Mouse (Mus musculus) thymus, adult 2 months (tissue): ENCODE measurements around the gene Agxt. TPM values are rescaled to one million over a fixed set of nuclear protein-coding genes. Genes with fewer than 3 reads are reported as not detected.

ENCODE experiments used
- DNase-seq: peaks from one replicate; pipeline ENCODE4 v3.0.0; 2021
- H3K27ac ChIP-seq: fragments of 200-500 bp; 2 replicates; pipeline ENCODE4 v1.5.1; 2012; ENCODE audit warnings: low read length, control low read depth; ENCODE audit not compliant: control insufficient read depth, insufficient read depth
- H3K27me3 ChIP-seq: fragments of 200-500 bp; 2 replicates; pipeline ENCODE4 v1.6.1; 2012; ENCODE audit warnings: mild to moderate bottlenecking, low read length, moderate library complexity, mixed read lengths; ENCODE audit not compliant: control insufficient read depth, insufficient read depth
- H3K36me3 ChIP-seq: fragments of 200-500 bp; 2 replicates; pipeline ENCODE4 v1.6.1; 2012; ENCODE audit warnings: mild to moderate bottlenecking, low read length, moderate library complexity; ENCODE audit not compliant: control insufficient read depth, insufficient read depth
- H3K4me1 ChIP-seq: fragments of 200-500 bp; replicated peaks from 2 replicates; pipeline ENCODE4 v1.6.1; 2012; ENCODE audit warnings: low read length; ENCODE audit not compliant: control insufficient read depth, insufficient read depth
- H3K4me3 ChIP-seq: fragments of 200-500 bp; 2 replicates; pipeline ENCODE4 v1.5.1; 2012; ENCODE audit warnings: mild to moderate bottlenecking, low read length, control low read depth, moderate library complexity; ENCODE audit not compliant: control insufficient read depth, insufficient read depth
- CTCF ChIP-seq: fragments of 200-500 bp; IDR thresholded peaks from 2 replicates; pipeline ENCODE4 v1.5.1; 2012; ENCODE audit warnings: mild to moderate bottlenecking, control low read depth, low read length, moderate library complexity, borderline replicate concordance; ENCODE audit not compliant: control insufficient read depth, poor library complexity, insufficient read depth; ENCODE audit errors: extremely low read depth
- POLR2A ChIP-seq: fragments of 200-500 bp; IDR thresholded peaks from 2 replicates; pipeline ENCODE4 v1.6.1; 2012; ENCODE audit warnings: mild to moderate bottlenecking, low read length, control low read depth, moderate library complexity; ENCODE audit not compliant: control insufficient read depth, poor library complexity, insufficient read depth; ENCODE audit errors: extremely low read depth
- WGBS: fragments of 180-500 bp; shearing (Covaris S2); methylation state at CpG from one replicate; pipeline ENCODE4 v1.1.7; 2018; 5-methylcytosine and 5-hydroxymethylcytosine counted together
- polyA plus RNA-seq: library from polyadenylated mRNA; depleted of rRNA; stranded (reverse); fragments of >200 nt; gene quantifications from 2 replicates; pipeline ENCODE4 v1.2.3, GENCODE M21; 2012

Gene Agxt
- polyA plus RNA-seq, 1 experiment, result 0.23 TPM

DNA sequence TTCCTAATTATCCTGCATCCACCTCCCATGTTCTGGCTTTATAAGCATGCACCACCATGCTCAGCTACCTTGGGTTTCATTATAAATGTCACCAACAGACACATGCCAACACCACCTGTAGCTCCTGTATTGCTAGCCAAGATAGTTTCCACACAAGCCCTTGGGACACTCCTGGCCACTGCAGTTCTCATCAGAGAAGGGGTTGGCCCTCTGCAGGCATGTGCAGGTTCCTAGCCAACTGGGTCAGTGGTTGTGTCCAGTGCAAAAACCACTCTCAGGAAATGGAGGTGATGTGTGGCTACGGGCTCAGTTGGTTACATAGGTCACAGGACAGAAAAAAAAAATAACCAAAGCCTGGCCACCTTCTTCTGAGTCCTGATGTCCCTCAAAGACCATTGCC is 7.8 kb downstream of the Agxt start:
- no peak for DNase-seq
- Histone ChIP-seq H3K27ac (no peak overlapping the region), H3K4me1 (no peaks in the 10 kb centered on the region), H3K36me3 (no peaks in the 10 kb centered on the region), H3K4me3 (no peak overlapping the region), H3K27me3 (no peaks in the 10 kb centered on the region)
- 60% methylated on average over 1 of the region's 1 CpGs for WGBS
- TF ChIP-seq CTCF (no peak), POLR2A (no peak)

DNA sequence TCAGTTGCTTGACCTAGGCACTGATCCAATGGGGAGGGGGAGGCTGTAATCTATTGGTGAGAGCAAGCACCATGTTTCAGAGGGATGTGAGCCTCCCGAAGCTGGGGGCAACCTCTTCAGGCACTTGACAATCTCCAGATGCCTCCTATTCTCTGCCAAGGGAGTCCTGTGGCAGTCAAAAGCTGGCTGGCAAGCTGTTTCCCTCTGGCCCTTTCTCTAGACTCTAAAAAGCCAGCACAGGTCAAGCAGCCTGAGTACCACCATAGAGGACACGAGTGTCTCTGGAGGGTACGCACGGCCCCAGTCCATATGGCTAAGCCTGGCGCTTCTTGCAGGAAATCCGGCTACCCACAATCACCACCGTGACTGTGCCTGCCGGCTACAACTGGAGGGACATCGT is 9.1 kb downstream of the Agxt start:
- Histone ChIP-seq H3K36me3 (no peaks in the 10 kb centered on the region), H3K4me3 (no peak overlapping the region), H3K27ac (no peak overlapping the region), H3K4me1 (no peaks in the 10 kb centered on the region), H3K27me3 (no peaks in the 10 kb centered on the region)
- 82% methylated on average over 9 of the region's 9 CpGs for WGBS
- no peak for DNase-seq
- TF ChIP-seq CTCF (no peak), POLR2A (no peak)

DNA sequence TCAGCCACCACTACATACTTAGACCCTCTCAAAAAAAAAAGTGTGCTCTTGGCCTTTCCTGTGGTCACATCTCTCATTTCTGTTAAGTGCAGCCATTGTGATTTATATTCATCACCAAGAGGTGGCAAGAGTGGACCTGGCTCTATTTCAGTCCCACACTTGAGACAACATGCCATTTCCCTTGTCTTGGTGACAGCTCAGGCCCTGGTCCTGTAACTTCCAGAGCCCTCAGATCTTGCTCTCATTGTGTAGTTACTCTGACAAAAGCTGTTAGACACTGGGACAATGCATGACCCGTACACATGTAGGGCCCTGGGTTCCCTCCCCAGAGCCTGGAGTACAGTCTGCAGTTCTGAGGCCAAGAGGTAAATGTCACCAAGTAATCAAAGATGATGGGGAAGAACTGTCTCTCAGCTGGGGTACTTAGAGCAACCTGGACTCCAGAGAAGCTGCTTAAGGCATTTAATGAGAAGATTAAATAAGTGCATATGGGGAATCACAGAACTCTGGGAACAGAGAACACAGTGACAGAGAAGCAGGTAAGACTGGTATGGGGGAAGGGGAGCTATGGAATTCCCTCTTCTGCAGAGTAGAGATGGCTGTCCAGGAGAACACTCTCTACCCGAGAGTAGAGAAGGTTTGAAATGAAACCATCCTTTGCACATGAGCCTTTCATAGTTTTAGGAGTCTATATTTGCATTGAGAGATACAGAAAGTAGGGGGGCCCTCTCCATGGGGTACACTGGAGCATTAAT is 16.0 kb downstream of the Agxt start:
- WGBS, result 84% methylated on average over 2 of the region's 2 CpGs
- no peak for DNase-seq
- no peaks in the 10 kb centered on the region for H3K4me1 ChIP-seq
- no peak for TF ChIP-seq CTCF
- no peak overlapping the region for H3K27ac ChIP-seq
- no peaks in the 10 kb centered on the region for H3K27me3 ChIP-seq
- H3K36me3 ChIP-seq, result no peaks in the 10 kb centered on the region
- H3K4me3 ChIP-seq, result no peak overlapping the region

- WGBS, result 81% methylated on average over 4 of the region's 4 CpGs
- DNase-seq, result no peak
- H3K4me1 ChIP-seq, result no peaks in the 10 kb centered on the region
- H3K27me3 ChIP-seq, result no peaks in the 10 kb centered on the region
- H3K36me3 ChIP-seq, result no peaks in the 10 kb centered on the region
- no peak overlapping the region for H3K4me3 ChIP-seq
- H3K27ac ChIP-seq, result no peak overlapping the region
- TF ChIP-seq POLR2A, result no peak
- TF ChIP-seq CTCF, result no peak
Measured at GRCm38 (mm10) chr1:93157566-93157965, 22.5 kb downstream of the Agxt start.

- no peaks in the 10 kb centered on the region for H3K36me3 ChIP-seq
- 75% methylated on average over 8 of the region's 8 CpGs for WGBS
- no peaks in the 10 kb centered on the region for H3K27me3 ChIP-seq
- no peak for DNase-seq
- H3K27ac ChIP-seq, result no peak overlapping the region
- no peaks in the 10 kb centered on the region for H3K4me1 ChIP-seq
- TF ChIP-seq CTCF, result no peak
- TF ChIP-seq POLR2A, result no peak
- no peak overlapping the region for H3K4me3 ChIP-seq
Measured at GRCm38 (mm10) chr1:93158916-93159315, 23.9 kb downstream of the Agxt start.

- DNase-seq, result no peak
- H3K4me3 ChIP-seq, result no peak overlapping the region
- no peaks in the 10 kb centered on the region for H3K27me3 ChIP-seq
- TF ChIP-seq POLR2A (no peak), CTCF (no peak)
- H3K27ac ChIP-seq, result no peak overlapping the region
- H3K36me3 ChIP-seq, result no peaks in the 10 kb centered on the region
- H3K4me1 ChIP-seq, result no peaks in the 10 kb centered on the region
- WGBS, result 86% methylated on average over 21 of the region's 21 CpGs
Measured at GRCm38 (mm10) chr1:93159566-93160500, 24.8 kb downstream of the Agxt start.
